Mouse (Mus musculus) thymus, adult 2 months (tissue): ENCODE measurements around the gene Rasl11b.

ENCODE experiments used
- CTCF ChIP-seq: fragments of 200-500 bp; IDR thresholded peaks from 2 replicates; pipeline ENCODE4 v1.5.1; 2012; ENCODE audit warnings: mild to moderate bottlenecking, control low read depth, low read length, moderate library complexity, borderline replicate concordance; ENCODE audit not compliant: control insufficient read depth, poor library complexity, insufficient read depth; ENCODE audit errors: extremely low read depth
- POLR2A ChIP-seq: fragments of 200-500 bp; IDR thresholded peaks from 2 replicates; pipeline ENCODE4 v1.6.1; 2012; ENCODE audit warnings: mild to moderate bottlenecking, low read length, control low read depth, moderate library complexity; ENCODE audit not compliant: control insufficient read depth, poor library complexity, insufficient read depth; ENCODE audit errors: extremely low read depth

GRCm38 (mm10) chr5:74239369-74239768 is 44.3 kb downstream of the Rasl11b start:
- TF ChIP-seq POLR2A (no peak), CTCF (no peak)
